Mouse (Mus musculus) CH12.LX (cell line): ENCODE measurements at regions not wholly inside any gene's neighbourhood (a gene's known extent, or its start where the extent isn't known, plus 50 kb on each side); places are given as distances from the start of the nearest gene placed in this dataset.

Experiments used
- DNase-seq: peaks from one replicate; pipeline ENCODE4 v3.0.0-alpha.2; 2013; ENCODE audit errors: extremely low read depth
- H3K27ac ChIP-seq: 2 replicates; pipeline ENCODE4 v1.5.1; 2012; ENCODE audit warnings: low read depth, mild to moderate bottlenecking, control low read depth, moderate library complexity; ENCODE audit not compliant: insufficient read depth
- H3K27me3 ChIP-seq: replicated peaks from 2 replicates; pipeline ENCODE3; 2012; ENCODE audit warnings: inconsistent platforms
- H3K36me3 ChIP-seq, 2 experiments: replicated peaks in 1 of 2; 2 replicates each; pipeline versions ENCODE3 to v1.6.1; 2012; ENCODE audit warnings: inconsistent platforms in 1 of 2, low read length in 1 of 2, mild to moderate bottlenecking in 1 of 2, mixed read lengths in 1 of 2, moderate library complexity in 1 of 2; ENCODE audit not compliant: control insufficient read depth in 1 of 2, insufficient read depth in 1 of 2
- H3K4me1 ChIP-seq, 2 experiments: 2 replicates each; pipeline ENCODE4 v1.6.1; 2012; ENCODE audit warnings: inconsistent platforms in 1 of 2, moderate library complexity in 1 of 2; ENCODE audit not compliant: insufficient read depth in 2 of 2, control insufficient read depth in 1 of 2
- H3K4me2 ChIP-seq: 2 replicates; pipeline ENCODE4 v1.6.1; 2012; ENCODE audit warnings: low read depth, mild to moderate bottlenecking, control low read depth; ENCODE audit not compliant: poor library complexity, insufficient read depth, severe bottlenecking
- H3K4me3 ChIP-seq, 3 experiments: fragments of 150-350 bp in 1 of 3; sonication (generic) in 1 of 3; replicated peaks in 1 of 3; 2 replicates each; pipeline versions ENCODE3 to v1.5.1; 2011 to 2012; ENCODE audit warnings: low read depth in 2 of 3, low read length in 2 of 3, mild to moderate bottlenecking in 2 of 3, moderate library complexity in 2 of 3, control low read depth in 1 of 3, improper control_type of control experiment in 1 of 3, inconsistent platforms in 1 of 3, mixed read lengths in 1 of 3; ENCODE audit not compliant: poor library complexity in 1 of 3
- H3K79me2 ChIP-seq: replicated peaks from 2 replicates; pipeline ENCODE4 v1.6.1; 2012; ENCODE audit warnings: mild to moderate bottlenecking, moderate library complexity; ENCODE audit not compliant: control insufficient read depth, poor library complexity, insufficient read depth, severe bottlenecking; ENCODE audit errors: extremely low read depth
- H3K9ac ChIP-seq: 2 replicates; pipeline ENCODE4 v1.6.1; 2012; ENCODE audit warnings: low read depth, mild to moderate bottlenecking, control low read depth, moderate library complexity; ENCODE audit not compliant: insufficient read depth
- H3K9me3 ChIP-seq: replicated peaks from 2 replicates; pipeline ENCODE3; 2012; ENCODE audit warnings: low read length, inconsistent platforms, mixed read lengths
- BHLHE40 ChIP-seq: IDR thresholded peaks from 2 replicates; pipeline ENCODE4 v1.6.1; 2011; ENCODE audit warnings: mild to moderate bottlenecking, low read depth, low read length, improper control_type of control experiment
- CTCF ChIP-seq, 2 experiments: IDR thresholded peaks in 1 of 2; conservative IDR thresholded peaks in 1 of 2; 2 replicates each; pipeline ENCODE4 v1.5.1; 2011 to 2012; ENCODE audit warnings: low read depth in 2 of 2, low read length in 2 of 2, improper control_type of control experiment in 1 of 2, inconsistent platforms in 1 of 2, mild to moderate bottlenecking in 1 of 2, moderate library complexity in 1 of 2
- E2F4 ChIP-seq: IDR thresholded peaks from 2 replicates; pipeline ENCODE4 v1.6.1; 2011; ENCODE audit warnings: low read depth, low read length, improper control_type of control experiment; ENCODE audit not compliant: insufficient replicate concordance
- ELF1 ChIP-seq: IDR thresholded peaks from 2 replicates; pipeline ENCODE4 v1.6.1; 2014; ENCODE audit warnings: low read depth, mild to moderate bottlenecking, inconsistent platforms, low read length, improper control_type of control experiment
- KAT2A ChIP-seq: IDR thresholded peaks from 2 replicates; pipeline ENCODE4 v1.6.1; 2012; ENCODE audit warnings: low read length, improper control_type of control experiment, inconsistent platforms; ENCODE audit not compliant: insufficient replicate concordance
- MAFK ChIP-seq: IDR thresholded peaks from 2 replicates; pipeline ENCODE4 v1.6.1; 2011; ENCODE audit warnings: low read length, improper control_type of control experiment; ENCODE audit not compliant: insufficient replicate concordance
- MAX ChIP-seq: IDR thresholded peaks from 2 replicates; pipeline ENCODE4 v1.6.1; 2011; ENCODE audit warnings: low read length, improper control_type of control experiment
- MAZ ChIP-seq: IDR thresholded peaks from 2 replicates; pipeline ENCODE4 v1.6.1; 2012; ENCODE audit warnings: low read depth, mild to moderate bottlenecking, inconsistent platforms, low read length, improper control_type of control experiment, moderate library complexity
- MEF2A ChIP-seq: IDR thresholded peaks from 2 replicates; pipeline ENCODE4 v1.6.1; 2014; ENCODE audit warnings: low read depth, mild to moderate bottlenecking, inconsistent platforms, low read length, improper control_type of control experiment, borderline replicate concordance
- MXI1 ChIP-seq: IDR thresholded peaks from 2 replicates; pipeline ENCODE4 v1.6.1; 2011; ENCODE audit warnings: mild to moderate bottlenecking, low read depth, low read length, improper control_type of control experiment
- MYC ChIP-seq: IDR thresholded peaks from 2 replicates; pipeline ENCODE4 v1.6.1; 2011; ENCODE audit warnings: low read depth, mild to moderate bottlenecking, improper control_type of control experiment, low read length
- NELFE ChIP-seq: IDR thresholded peaks from 2 replicates; pipeline ENCODE4 v1.6.1; 2011; ENCODE audit warnings: low read depth, low read length, improper control_type of control experiment
- NRF1 ChIP-seq: IDR thresholded peaks from 2 replicates; pipeline ENCODE4 v1.6.1; 2014; ENCODE audit warnings: low read depth, mild to moderate bottlenecking, inconsistent platforms, low read length, improper control_type of control experiment, moderate library complexity
- RAD21 ChIP-seq: IDR thresholded peaks from 2 replicates; pipeline ENCODE4 v1.6.1; 2011; ENCODE audit warnings: low read depth, mild to moderate bottlenecking, low read length, improper control_type of control experiment, moderate library complexity
- TCF12 ChIP-seq: IDR thresholded peaks from 2 replicates; pipeline ENCODE4 v1.6.1; 2014; ENCODE audit warnings: low read depth, mild to moderate bottlenecking, inconsistent platforms, low read length, improper control_type of control experiment
- ZKSCAN1 ChIP-seq: IDR thresholded peaks from 2 replicates; pipeline ENCODE4 v1.6.1; 2012; ENCODE audit warnings: low read depth, inconsistent platforms, low read length, improper control_type of control experiment, borderline replicate concordance
- dilution Hi-C: fragments of 300-500 bp; cut with MboI; formaldehyde crosslinking; loops from 2 replicates; pipeline ENCODE4 v1.14.3; 2020; ENCODE audit warnings: low sequenced_read_pairs; ENCODE audit not compliant: extremely low pct_unique_long_range_greater_than_20kb, extremely low pct_ligation_motif_present
- in situ Hi-C: fragments of 300-500 bp; cut with MboI; formaldehyde crosslinking; loops from 3 replicates; pipeline ENCODE4 v1.14.3; 2019; ENCODE audit warnings: low sequenced_read_pairs, low pct_ligation_motif_present, low pct_unique_long_range_greater_than_20kb, mixed read lengths

- H3K9me3 ChIP-seq, result no peaks in the 10 kb centered on the region
- no peaks in the 10 kb centered on the region for H3K36me3 ChIP-seq
- TF ChIP-seq TCF12 (no peak), NELFE (no peak), BHLHE40 (no peak), NRF1 (no peak), RAD21 (no peak), MYC (no peak), CTCF (conservative IDR thresholded peaks at IDR 0.05 in 1 of 2, IDR thresholded peaks at IDR 0.05 in 1 of 2; ENCODE audit: low read depth in 2 of 2, low read length in 2 of 2) (no peak), KAT2A (no peak), MEF2A (no peak)
- in situ Hi-C loops (no loop called here), dilution Hi-C loops (no loop called here)
- H3K27me3 ChIP-seq, result peaks cover 82% of the 10 kb centered on the region
- no peak overlapping the region for H3K4me3 ChIP-seq
- no peak overlapping the region for H3K27ac ChIP-seq
- DNase-seq, result no peak
- no peak overlapping the region for H3K4me2 ChIP-seq
- no peaks in the 10 kb centered on the region for H3K79me2 ChIP-seq
- H3K4me1 ChIP-seq, result no peaks in the 10 kb centered on the region
- H3K9ac ChIP-seq, result no peak overlapping the region
These were observed 142.3 kb downstream of the Fam169b start for GRCm38 (mm10) chr7:68415890-68416289.

DNA sequence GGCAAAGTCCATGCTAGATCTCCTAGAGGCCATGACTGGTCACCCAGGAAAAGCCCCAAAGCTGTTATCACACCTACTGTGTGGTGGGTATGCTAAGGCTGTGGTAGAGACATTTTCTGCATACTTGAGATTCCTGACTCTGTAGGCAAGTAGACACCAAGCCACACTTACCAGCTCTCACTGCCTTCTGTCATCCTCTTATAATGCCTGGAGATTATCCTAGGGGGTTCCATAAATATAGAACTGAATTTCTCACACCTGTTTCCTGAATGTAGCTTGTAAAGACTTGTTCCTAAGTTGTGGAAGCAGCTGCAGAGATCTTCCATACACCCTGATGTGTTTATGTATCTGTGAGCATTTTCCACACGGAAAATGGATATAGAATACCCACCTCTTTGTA lies 139.1 kb downstream of the Fam169b start:
- dilution Hi-C loops, result no loop called here
- no peaks in the 10 kb centered on the region for H3K36me3 ChIP-seq
- no peak overlapping the region for H3K4me3 ChIP-seq
- H3K27me3 ChIP-seq, result peaks cover 88% of the 10 kb centered on the region
- DNase-seq, result no peak
- no peak for TF ChIP-seq MEF2A
- no peak for TF ChIP-seq ZKSCAN1
- TF ChIP-seq MAZ, result no peak
- no peak for TF ChIP-seq MAX
- TF ChIP-seq E2F4, result no peak
- TF ChIP-seq MXI1, result no peak
- TF ChIP-seq CTCF (conservative IDR thresholded peaks at IDR 0.05 in 1 of 2, IDR thresholded peaks at IDR 0.05 in 1 of 2; ENCODE audit: low read depth in 2 of 2, low read length in 2 of 2), result no peak
- TF ChIP-seq ELF1, result no peak
- TF ChIP-seq MAFK, result no peak
- H3K79me2 ChIP-seq, result no peaks in the 10 kb centered on the region
- no peak overlapping the region for H3K4me2 ChIP-seq
- no peak overlapping the region for H3K9ac ChIP-seq
- no peaks in the 10 kb centered on the region for H3K9me3 ChIP-seq
- H3K27ac ChIP-seq, result no peak overlapping the region
- H3K4me1 ChIP-seq, result no peaks in the 10 kb centered on the region
- in situ Hi-C loops, result no loop called here
